Mouse (Mus musculus) neural tube, embryonic 13.5 days (tissue): ENCODE data around the gene Ajuba. TPM values are rescaled to one million over a fixed set of nuclear protein-coding genes. Genes with fewer than 3 reads are reported as not detected.

Source experiments
- ATAC-seq: fragments of 200-750 bp; cut with Nextera tagmentation; 2 replicates; pipeline ENCODE4 v1.8.0; 2017; ENCODE audit warnings: low read depth, mild to moderate bottlenecking, moderate TSS enrichment, moderate library complexity
- H3K27ac ChIP-seq: fragments of 300-500 bp; sonication (generic); replicated peaks from 2 replicates; pipeline ENCODE4 v1.5.1; 2015; ENCODE audit warnings: moderate library complexity, mild to moderate bottlenecking, inconsistent platforms
- H3K27me3 ChIP-seq: fragments of 300-500 bp; sonication (generic); 2 replicates; pipeline ENCODE4 v1.6.1; 2015; ENCODE audit warnings: mild to moderate bottlenecking, inconsistent platforms
- H3K36me3 ChIP-seq: fragments of 300-500 bp; sonication (generic); 2 replicates; pipeline ENCODE4 v1.6.1; 2015; ENCODE audit warnings: mild to moderate bottlenecking, inconsistent platforms
- H3K4me1 ChIP-seq: fragments of 300-500 bp; sonication (generic); replicated peaks from 2 replicates; pipeline ENCODE4 v1.6.1; 2015; ENCODE audit warnings: inconsistent platforms
- H3K4me2 ChIP-seq: fragments of 300-500 bp; sonication (generic); 2 replicates; pipeline ENCODE4 v1.6.1; 2015; ENCODE audit warnings: inconsistent platforms, mild to moderate bottlenecking, moderate library complexity
- H3K4me3 ChIP-seq: fragments of 300-500 bp; sonication (generic); 2 replicates; pipeline ENCODE4 v1.5.1; 2015; ENCODE audit warnings: mild to moderate bottlenecking, inconsistent platforms
- H3K9ac ChIP-seq: fragments of 300-500 bp; sonication (generic); 2 replicates; pipeline ENCODE4 v1.6.1; 2015; ENCODE audit warnings: moderate library complexity, mild to moderate bottlenecking, inconsistent platforms
- H3K9me3 ChIP-seq: fragments of 300-500 bp; sonication (generic); 2 replicates; pipeline ENCODE4 v1.6.1; 2016; ENCODE audit warnings: inconsistent platforms
- WGBS: fragments of 180-500 bp; shearing (Covaris S2); methylation state at CpG from one replicate; pipeline ENCODE4 v1.1.7; 2015; 5-methylcytosine and 5-hydroxymethylcytosine counted together
- microRNA counts: library from miRNA; unstranded; fragments of <30 nt; microRNA quantifications from one replicate; lab custom pipeline; 2016
- microRNA-seq: library from miRNA; unstranded; fragments of <30 nt; microRNA quantifications from one replicate; pipeline ENCODE4, GENCODE M21; 2016
- polyA plus RNA-seq: library from polyadenylated mRNA; unstranded; fragments of >200 nt; fragmentation: Nextera tagmentation; extraction: Ambion mirVana; gene quantifications from 2 replicates; pipeline ENCODE4 v1.2.1, GENCODE M21; 2015

Ajuba gene
- polyA plus RNA-seq, 1 experiment from 2014 or later: 11.3 TPM

GRCm38 (mm10) chr14:54528007-54528393, 49.4 kb downstream of the Ajuba start:
- 25% methylated on average over 5 of the region's 5 CpGs for WGBS
- Histone ChIP-seq H3K9me3 (no peaks in the 10 kb centered on the region), H3K4me2 (peak overlapping the region; percentile 65), H3K9ac (peak overlapping the region; percentile 74; the same call in 1 of the 2 replicates), H3K27me3 (no peaks in the 10 kb centered on the region), H3K4me3 (peak overlapping the region; percentile 40), H3K36me3 (no peaks in the 10 kb centered on the region), H3K4me1 (peaks cover 15% of the 10 kb centered on the region), H3K27ac (peak overlapping the region; percentile 86)
- ATAC-seq: peak; percentile 12

GRCm38 (mm10) chr14:54527227-54528006, 49.9 kb downstream of the Ajuba start:
- WGBS: under 1% methylated on average over 18 of the region's 18 CpGs
- ATAC-seq: peak; percentile 83
- H3K4me1 ChIP-seq: peaks cover 15% of the 10 kb centered on the region

GRCm38 (mm10) chr14:54523600-54523999, 53.8 kb downstream of the Ajuba start:
- H3K4me2 ChIP-seq: no peak overlapping the region
- H3K9me3 ChIP-seq: no peaks in the 10 kb centered on the region
- H3K36me3 ChIP-seq: no peaks in the 10 kb centered on the region
- peaks cover 21% of the 10 kb centered on the region for H3K4me1 ChIP-seq
- ATAC-seq: no peak
- no peak overlapping the region for H3K4me3 ChIP-seq
- no peak overlapping the region for H3K9ac ChIP-seq
- no peak overlapping the region for H3K27ac ChIP-seq
- H3K27me3 ChIP-seq: no peaks in the 10 kb centered on the region
- WGBS: 28% methylated on average over 6 of the region's 6 CpGs

More at GRCm38 (mm10) chr14:54527227-54528006, 49.9 kb downstream of the Ajuba start:
- Histone ChIP-seq H3K4me3 (peak overlapping the region; percentile 40), H3K9me3 (no peaks in the 10 kb centered on the region), H3K27ac (peak overlapping the region; percentile 86), H3K4me2 (peak overlapping the region; percentile 65), H3K27me3 (no peaks in the 10 kb centered on the region), H3K36me3 (no peaks in the 10 kb centered on the region), H3K9ac (peak overlapping the region; percentile 74)

MicroRNAs within 50 kb of the gene (microRNA counts, 519-probe panel; counts per million panel counts)
- not detected for microRNA mmu-miR-686 (lab: Ali Mortazavi, UCI)

Small RNAs within 50 kb of the gene (microRNA-seq; reads per million reads assigned to microRNA genes)
- not detected for gene Mir686

Other genes starting within 250 kb of the Ajuba start
- 52.6 and 53.1 TPM in 2 replicates for gene Oxa1l, start 216.7 kb downstream of the Ajuba start, polyA plus RNA-seq
- gene Slc7a7, start 159.8 kb downstream of the Ajuba start, polyA plus RNA-seq: 6.7 and 7.9 TPM in 2 replicates
- gene Mrpl52, start 150.6 kb downstream of the Ajuba start, polyA plus RNA-seq: 209 and 275 TPM in 2 replicates
- gene Mmp14, start 145.9 kb downstream of the Ajuba start, polyA plus RNA-seq: 52.7 and 65.4 TPM in 2 replicates
- 30.1 and 32.7 TPM in 2 replicates for gene Lrp10, start 113.4 kb downstream of the Ajuba start, polyA plus RNA-seq
- 47.8 and 51.3 TPM in 2 replicates for gene Rem2, start 101.5 kb downstream of the Ajuba start, polyA plus RNA-seq
- gene Prmt5, start 60.0 kb downstream of the Ajuba start, polyA plus RNA-seq: 91.6 and 95.0 TPM in 2 replicates
- 26.3 and 28.6 TPM in 2 replicates for gene Haus4, start 22.9 kb downstream of the Ajuba start, polyA plus RNA-seq
- gene 4931414P19Rik, start 28.4 kb upstream of the Ajuba start, polyA plus RNA-seq: 7.6 and 8.3 TPM in 2 replicates
- 466 and 501 TPM in 2 replicates for gene Psmb5, start 40.5 kb upstream of the Ajuba start, polyA plus RNA-seq
- 0.07 TPM in 1 of 2 replicates, not detected in the other for gene Psmb11, start 43.9 kb upstream of the Ajuba start, polyA plus RNA-seq
- gene Gm17606, start 63.4 kb upstream of the Ajuba start, polyA plus RNA-seq: not detected in 2 replicates
- gene Cdh24, start 63.8 kb upstream of the Ajuba start, polyA plus RNA-seq: 9.1 and 9.2 TPM in 2 replicates
- gene 1700123O20Rik, start 108.7 kb upstream of the Ajuba start, polyA plus RNA-seq: 84.6 and 90.6 TPM in 2 replicates
- 140 and 146 TPM in 2 replicates for gene Acin1, start 109.4 kb upstream of the Ajuba start, polyA plus RNA-seq
- gene Gm29776, start 121.3 kb upstream of the Ajuba start, polyA plus RNA-seq: 0.12 and 0.24 TPM in 2 replicates
- gene Cebpe, start 134.6 kb upstream of the Ajuba start, polyA plus RNA-seq: 0.23 TPM in 1 of 2 replicates, not detected in the other
- 4.4 and 5.1 TPM in 2 replicates for gene Slc7a8, start 204.4 kb upstream of the Ajuba start, polyA plus RNA-seq
- not detected in 2 replicates for gene Rnf212b, start 236.6 kb upstream of the Ajuba start, polyA plus RNA-seq